Mouse (Mus musculus) CH12.LX (cell line): ENCODE measurements around the gene Lypd6.

ENCODE experiments used
- CHD1 ChIP-seq: IDR thresholded peaks from 2 replicates; pipeline ENCODE4 v1.6.1; 2012; ENCODE audit warnings: low read depth, low read length, improper control_type of control experiment, inconsistent platforms
- CTCF ChIP-seq, 2 experiments: IDR thresholded peaks in 1 of 2; conservative IDR thresholded peaks in 1 of 2; 2 replicates each; pipeline ENCODE4 v1.5.1; 2011 to 2012; ENCODE audit warnings: low read depth in 2 of 2, low read length in 2 of 2, improper control_type of control experiment in 1 of 2, inconsistent platforms in 1 of 2, mild to moderate bottlenecking in 1 of 2, moderate library complexity in 1 of 2
- HCFC1 ChIP-seq: IDR thresholded peaks from 2 replicates; pipeline ENCODE4 v1.6.1; 2012; ENCODE audit warnings: low read depth, mild to moderate bottlenecking, inconsistent platforms, low read length, improper control_type of control experiment
- JUN ChIP-seq: IDR thresholded peaks from 2 replicates; pipeline ENCODE4 v1.6.1; 2011; ENCODE audit warnings: low read depth, mild to moderate bottlenecking, low read length, improper control_type of control experiment, moderate library complexity; ENCODE audit not compliant: insufficient read depth
- MEF2A ChIP-seq: IDR thresholded peaks from 2 replicates; pipeline ENCODE4 v1.6.1; 2014; ENCODE audit warnings: low read depth, mild to moderate bottlenecking, inconsistent platforms, low read length, improper control_type of control experiment, borderline replicate concordance
- NELFE ChIP-seq: IDR thresholded peaks from 2 replicates; pipeline ENCODE4 v1.6.1; 2011; ENCODE audit warnings: low read depth, low read length, improper control_type of control experiment
- POLR2A ChIP-seq: IDR thresholded peaks from 2 replicates; pipeline ENCODE4 v1.6.1; 2011; ENCODE audit warnings: low read depth, mild to moderate bottlenecking, improper control_type of control experiment, low read length
- UBTF ChIP-seq: IDR thresholded peaks from 2 replicates; pipeline ENCODE4 v1.6.1; 2012; ENCODE audit warnings: low read depth, mild to moderate bottlenecking, inconsistent platforms, low read length, improper control_type of control experiment, moderate library complexity
- USF1 ChIP-seq: IDR thresholded peaks from 2 replicates; pipeline ENCODE4 v1.6.1; 2014; ENCODE audit warnings: low read depth, mild to moderate bottlenecking, inconsistent platforms, low read length, improper control_type of control experiment
- ZKSCAN1 ChIP-seq: IDR thresholded peaks from 2 replicates; pipeline ENCODE4 v1.6.1; 2012; ENCODE audit warnings: low read depth, inconsistent platforms, low read length, improper control_type of control experiment, borderline replicate concordance

- TF ChIP-seq NELFE (no peak), POLR2A (no peak), CTCF (conservative IDR thresholded peaks at IDR 0.05 in 1 of 2, IDR thresholded peaks at IDR 0.05 in 1 of 2; ENCODE audit: low read depth in 2 of 2, low read length in 2 of 2) (no peak), HCFC1 (no peak), CHD1 (no peak), MEF2A (no peak), JUN (no peak), UBTF (no peak), USF1 (no peak), ZKSCAN1 (no peak)
These were observed 109.5 kb downstream of the Lypd6 start for GRCm38 (mm10) chr2:50175709-50176108.
